Mouse (Mus musculus) CH12.LX (cell line): ENCODE measurements around the gene Gm12166. TPM values are rescaled to one million over a fixed set of nuclear protein-coding genes. Genes with fewer than 3 reads are reported as not detected.

Experiments
- DNase-seq: peaks from one replicate; pipeline ENCODE4 v3.0.0-alpha.2; 2013; ENCODE audit errors: extremely low read depth
- H3K27ac ChIP-seq: 2 replicates; pipeline ENCODE4 v1.5.1; 2012; ENCODE audit warnings: low read depth, mild to moderate bottlenecking, control low read depth, moderate library complexity; ENCODE audit not compliant: insufficient read depth
- H3K27me3 ChIP-seq: replicated peaks from 2 replicates; pipeline ENCODE3; 2012; ENCODE audit warnings: inconsistent platforms
- H3K36me3 ChIP-seq, 2 experiments: replicated peaks in 1 of 2; 2 replicates each; pipeline versions ENCODE3 to v1.6.1; 2012; ENCODE audit warnings: inconsistent platforms in 1 of 2, low read length in 1 of 2, mild to moderate bottlenecking in 1 of 2, mixed read lengths in 1 of 2, moderate library complexity in 1 of 2; ENCODE audit not compliant: control insufficient read depth in 1 of 2, insufficient read depth in 1 of 2
- H3K4me1 ChIP-seq, 2 experiments: 2 replicates each; pipeline ENCODE4 v1.6.1; 2012; ENCODE audit warnings: inconsistent platforms in 1 of 2, moderate library complexity in 1 of 2; ENCODE audit not compliant: insufficient read depth in 2 of 2, control insufficient read depth in 1 of 2
- H3K4me2 ChIP-seq: 2 replicates; pipeline ENCODE4 v1.6.1; 2012; ENCODE audit warnings: low read depth, mild to moderate bottlenecking, control low read depth; ENCODE audit not compliant: poor library complexity, insufficient read depth, severe bottlenecking
- H3K4me3 ChIP-seq, 3 experiments: fragments of 150-350 bp in 1 of 3; sonication (generic) in 1 of 3; replicated peaks in 1 of 3; 2 replicates each; pipeline versions ENCODE3 to v1.5.1; 2011 to 2012; ENCODE audit warnings: low read depth in 2 of 3, low read length in 2 of 3, mild to moderate bottlenecking in 2 of 3, moderate library complexity in 2 of 3, control low read depth in 1 of 3, improper control_type of control experiment in 1 of 3, inconsistent platforms in 1 of 3, mixed read lengths in 1 of 3; ENCODE audit not compliant: poor library complexity in 1 of 3
- H3K79me2 ChIP-seq: replicated peaks from 2 replicates; pipeline ENCODE4 v1.6.1; 2012; ENCODE audit warnings: mild to moderate bottlenecking, moderate library complexity; ENCODE audit not compliant: control insufficient read depth, poor library complexity, insufficient read depth, severe bottlenecking; ENCODE audit errors: extremely low read depth
- H3K9ac ChIP-seq: 2 replicates; pipeline ENCODE4 v1.6.1; 2012; ENCODE audit warnings: low read depth, mild to moderate bottlenecking, control low read depth, moderate library complexity; ENCODE audit not compliant: insufficient read depth
- H3K9me3 ChIP-seq: replicated peaks from 2 replicates; pipeline ENCODE3; 2012; ENCODE audit warnings: low read length, inconsistent platforms, mixed read lengths
- BHLHE40 ChIP-seq: IDR thresholded peaks from 2 replicates; pipeline ENCODE4 v1.6.1; 2011; ENCODE audit warnings: mild to moderate bottlenecking, low read depth, low read length, improper control_type of control experiment
- CHD1 ChIP-seq: IDR thresholded peaks from 2 replicates; pipeline ENCODE4 v1.6.1; 2012; ENCODE audit warnings: low read depth, low read length, improper control_type of control experiment, inconsistent platforms
- CTCF ChIP-seq, 2 experiments: IDR thresholded peaks in 1 of 2; conservative IDR thresholded peaks in 1 of 2; 2 replicates each; pipeline ENCODE4 v1.5.1; 2011 to 2012; ENCODE audit warnings: low read depth in 2 of 2, low read length in 2 of 2, improper control_type of control experiment in 1 of 2, inconsistent platforms in 1 of 2, mild to moderate bottlenecking in 1 of 2, moderate library complexity in 1 of 2
- IRF4 ChIP-seq: IDR thresholded peaks from 2 replicates; pipeline ENCODE4 v1.6.1; 2014; ENCODE audit warnings: low read depth, mild to moderate bottlenecking, inconsistent platforms, low read length, improper control_type of control experiment
- JUN ChIP-seq: IDR thresholded peaks from 2 replicates; pipeline ENCODE4 v1.6.1; 2011; ENCODE audit warnings: low read depth, mild to moderate bottlenecking, low read length, improper control_type of control experiment, moderate library complexity; ENCODE audit not compliant: insufficient read depth
- JUND ChIP-seq: conservative IDR thresholded peaks from 2 replicates; pipeline ENCODE4 v1.6.1; 2011; ENCODE audit warnings: low read depth, low read length, improper control_type of control experiment
- MAFK ChIP-seq: IDR thresholded peaks from 2 replicates; pipeline ENCODE4 v1.6.1; 2011; ENCODE audit warnings: low read length, improper control_type of control experiment; ENCODE audit not compliant: insufficient replicate concordance
- MEF2A ChIP-seq: IDR thresholded peaks from 2 replicates; pipeline ENCODE4 v1.6.1; 2014; ENCODE audit warnings: low read depth, mild to moderate bottlenecking, inconsistent platforms, low read length, improper control_type of control experiment, borderline replicate concordance
- NRF1 ChIP-seq: IDR thresholded peaks from 2 replicates; pipeline ENCODE4 v1.6.1; 2014; ENCODE audit warnings: low read depth, mild to moderate bottlenecking, inconsistent platforms, low read length, improper control_type of control experiment, moderate library complexity
- PAX5 ChIP-seq: IDR thresholded peaks from 2 replicates; pipeline ENCODE4 v1.6.1; 2012; ENCODE audit warnings: low read length, inconsistent platforms, mixed read lengths
- RAD21 ChIP-seq: IDR thresholded peaks from 2 replicates; pipeline ENCODE4 v1.6.1; 2011; ENCODE audit warnings: low read depth, mild to moderate bottlenecking, low read length, improper control_type of control experiment, moderate library complexity
- RCOR1 ChIP-seq: conservative IDR thresholded peaks from 2 replicates; pipeline ENCODE4 v1.6.1; 2012; ENCODE audit warnings: low read depth, mild to moderate bottlenecking, inconsistent platforms, low read length, improper control_type of control experiment
- SMC3 ChIP-seq: IDR thresholded peaks from 2 replicates; pipeline ENCODE4 v1.6.1; 2011; ENCODE audit warnings: low read depth, low read length, improper control_type of control experiment
- TCF12 ChIP-seq: IDR thresholded peaks from 2 replicates; pipeline ENCODE4 v1.6.1; 2014; ENCODE audit warnings: low read depth, mild to moderate bottlenecking, inconsistent platforms, low read length, improper control_type of control experiment
- UBTF ChIP-seq: IDR thresholded peaks from 2 replicates; pipeline ENCODE4 v1.6.1; 2012; ENCODE audit warnings: low read depth, mild to moderate bottlenecking, inconsistent platforms, low read length, improper control_type of control experiment, moderate library complexity
- USF1 ChIP-seq: IDR thresholded peaks from 2 replicates; pipeline ENCODE4 v1.6.1; 2014; ENCODE audit warnings: low read depth, mild to moderate bottlenecking, inconsistent platforms, low read length, improper control_type of control experiment
- ZC3H11A ChIP-seq: IDR thresholded peaks from 2 replicates; pipeline ENCODE4 v1.6.1; 2012; ENCODE audit warnings: low read depth, mild to moderate bottlenecking, inconsistent platforms, low read length, improper control_type of control experiment
- ZKSCAN1 ChIP-seq: IDR thresholded peaks from 2 replicates; pipeline ENCODE4 v1.6.1; 2012; ENCODE audit warnings: low read depth, inconsistent platforms, low read length, improper control_type of control experiment, borderline replicate concordance
- ZMIZ1 ChIP-seq: IDR thresholded peaks from 2 replicates; pipeline ENCODE4 v1.6.1; 2012; ENCODE audit warnings: low read depth, mild to moderate bottlenecking, inconsistent platforms, low read length, improper control_type of control experiment
- ZNF384 ChIP-seq: IDR thresholded peaks from 2 replicates; pipeline ENCODE4 v1.6.1; 2012; ENCODE audit warnings: low read depth, low read length, improper control_type of control experiment, inconsistent platforms
- dilution Hi-C: fragments of 300-500 bp; cut with MboI; formaldehyde crosslinking; loops from 2 replicates; pipeline ENCODE4 v1.14.3; 2020; ENCODE audit warnings: low sequenced_read_pairs; ENCODE audit not compliant: extremely low pct_unique_long_range_greater_than_20kb, extremely low pct_ligation_motif_present
- in situ Hi-C: fragments of 300-500 bp; cut with MboI; formaldehyde crosslinking; loops from 3 replicates; pipeline ENCODE4 v1.14.3; 2019; ENCODE audit warnings: low sequenced_read_pairs, low pct_ligation_motif_present, low pct_unique_long_range_greater_than_20kb, mixed read lengths
- polyA plus RNA-seq: library from polyadenylated mRNA; unstranded; fragments of >175 nt; gene quantifications from 2 replicates; pipeline ENCODE4 v1.2.1, GENCODE M21; 2012; ENCODE audit warnings: low read depth; ENCODE audit not compliant: insufficient read length
- total RNA-seq, 2 experiments: library from RNA; depleted of rRNA; stranded (reverse); fragments of 300-350 nt in 1 of 2; fragments of >200 nt in 1 of 2; gene quantifications; 2 replicates each; pipeline ENCODE4 v1.2.3; 2012 to 2014

The Gm12166 gene
- total and polyA plus RNA-seq, 3 experiments: 2.3 to 19.0 (median 2.9) TPM

DNA sequence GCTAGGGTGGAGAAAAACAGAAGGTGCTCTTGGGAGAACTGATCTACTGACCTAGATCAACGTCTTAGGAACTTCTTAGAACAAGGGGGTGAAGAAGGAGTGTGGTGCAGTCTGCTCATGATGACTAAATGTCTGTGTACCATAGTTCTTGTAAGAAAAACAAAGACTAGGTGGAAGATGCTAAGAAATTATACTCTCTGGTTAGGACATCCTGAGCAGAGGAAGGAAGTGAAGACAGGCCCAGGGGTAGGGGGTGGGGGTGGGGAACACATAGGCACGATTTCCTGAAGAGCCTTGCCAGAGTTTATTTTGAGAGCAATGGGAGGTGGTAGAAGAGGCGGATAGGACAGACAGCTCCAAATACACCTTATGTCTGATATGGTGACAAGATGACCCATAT lies 31.3 kb upstream of the Gm12166 start:
- in situ Hi-C loops (no loop called here), dilution Hi-C loops (no loop called here)
- Histone ChIP-seq H3K27me3 (no peaks in the 10 kb centered on the region), H3K9me3 (no peaks in the 10 kb centered on the region), H3K4me2 (no peak overlapping the region), H3K27ac (no peak overlapping the region), H3K4me1 (peaks cover 0 to 27% of the 10 kb centered on the region in 2 experiments; a peak in 2 of 4 replicates), H3K4me3 (no peak overlapping the region), H3K36me3 (no peaks in the 10 kb centered on the region), H3K9ac (no peak overlapping the region), H3K79me2 (no peaks in the 10 kb centered on the region)
- no peak for TF ChIP-seq UBTF
- no peak for TF ChIP-seq ZKSCAN1
- no peak for TF ChIP-seq JUN
- TF ChIP-seq CHD1: no peak
- no peak for TF ChIP-seq PAX5
- TF ChIP-seq RAD21: no peak
- no peak for TF ChIP-seq IRF4
- TF ChIP-seq TCF12: no peak
- TF ChIP-seq CTCF (conservative IDR thresholded peaks at IDR 0.05 in 1 of 2, IDR thresholded peaks at IDR 0.05 in 1 of 2; ENCODE audit: low read depth in 2 of 2, low read length in 2 of 2): no peak
- no peak for TF ChIP-seq ZC3H11A
- no peak for TF ChIP-seq MAFK
- no peak for TF ChIP-seq USF1
- TF ChIP-seq ZNF384: no peak
- no peak for DNase-seq

DNA sequence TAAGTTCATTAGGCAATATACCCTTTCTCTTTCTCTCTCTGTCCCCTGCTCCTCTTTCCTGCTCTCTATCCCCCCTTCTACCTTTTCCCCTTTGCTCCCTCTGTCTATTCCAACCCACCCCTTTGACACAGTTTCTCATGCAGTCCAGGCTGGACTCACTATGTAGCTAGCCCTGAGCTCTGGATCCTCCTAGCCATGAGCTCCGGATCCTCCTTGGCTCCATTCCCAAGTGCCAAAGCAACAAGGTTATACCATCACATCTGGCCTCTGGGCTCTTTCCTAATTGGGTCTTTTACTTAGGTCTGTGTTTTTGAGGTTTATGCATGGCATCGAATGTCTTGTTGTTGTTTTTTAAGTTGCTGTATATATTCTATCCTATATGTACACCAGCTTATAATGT lies 29.0 kb upstream of the Gm12166 start:
- dilution Hi-C loops (no loop called here), in situ Hi-C loops (no loop called here)
- DNase-seq: no peak
- Histone ChIP-seq H3K27me3 (no peaks in the 10 kb centered on the region), H3K9ac (no peak overlapping the region), H3K4me1 (peaks cover 0 to 25% of the 10 kb centered on the region in 2 experiments; a peak in 2 of 4 replicates), H3K79me2 (no peaks in the 10 kb centered on the region), H3K27ac (no peak overlapping the region), H3K4me3 (no peak overlapping the region), H3K9me3 (peaks cover 5% of the 10 kb centered on the region), H3K36me3 (no peaks in the 10 kb centered on the region), H3K4me2 (no peak overlapping the region)
- TF ChIP-seq NRF1: no peak
- TF ChIP-seq JUND: no peak
- no peak for TF ChIP-seq RCOR1
- no peak for TF ChIP-seq MEF2A
- no peak for TF ChIP-seq SMC3
- TF ChIP-seq ZMIZ1: no peak
- no peak for TF ChIP-seq JUN
- TF ChIP-seq PAX5: no peak
- no peak for TF ChIP-seq BHLHE40
- TF ChIP-seq, all 38 proteins: peak for 0
